Mouse (Mus musculus) spleen, postnatal 10 days (tissue): ENCODE data around the gene Eri3.

Experiments used
- DNase-seq, 2 experiments: peaks; one replicate each; pipeline ENCODE4 v3.0.0; 2021 to 2022; ENCODE audit warnings: low spot score in 2 of 2

Gene Eri3

GRCm38 (mm10) chr4:117550140-117550851, at the start of gene Eri3:
Gene Eri3, plus strand, starts transcription at chr4:117550365.
- peak; percentile 92 to 96 for DNase-seq

GRCm38 (mm10) chr4:117518246-117518645, 31.9 kb upstream of the Eri3 start:
- no peak for DNase-seq

GRCm38 (mm10) chr4:117521350-117521749, 28.8 kb upstream of the Eri3 start:
- no peak for DNase-seq

GRCm38 (mm10) chr4:117525990-117526389, 24.2 kb upstream of the Eri3 start:
- no peak for DNase-seq

GRCm38 (mm10) chr4:117527116-117527899, 22.9 kb upstream of the Eri3 start:
- no peak for DNase-seq

- DNase-seq: peak; percentile 29 to 77
These were observed 22.2 kb upstream of the Eri3 start for GRCm38 (mm10) chr4:117527952-117528351.

GRCm38 (mm10) chr4:117529843-117530242, 20.3 kb upstream of the Eri3 start:
- no peak for DNase-seq

GRCm38 (mm10) chr4:117535496-117536200, 14.5 kb upstream of the Eri3 start:
- no peak for DNase-seq

- no peak for DNase-seq
These were observed 13.2 kb upstream of the Eri3 start for GRCm38 (mm10) chr4:117537002-117537401.

- DNase-seq: no peak
These were observed 10.7 kb upstream of the Eri3 start for GRCm38 (mm10) chr4:117539329-117539980.

GRCm38 (mm10) chr4:117540571-117540970, 9.6 kb upstream of the Eri3 start:
- DNase-seq: no peak

- no peak for DNase-seq
These were observed 4.7 kb upstream of the Eri3 start for GRCm38 (mm10) chr4:117545448-117545847.

GRCm38 (mm10) chr4:117546616-117547015, 3.5 kb upstream of the Eri3 start:
- no peak for DNase-seq

- DNase-seq: no peak
These were observed 589 bp upstream of the Eri3 start for GRCm38 (mm10) chr4:117549576-117549975.

GRCm38 (mm10) chr4:117551144-117552000, 1.2 kb downstream of the Eri3 start:
- no peak for DNase-seq

GRCm38 (mm10) chr4:117555495-117555894, 5.3 kb downstream of the Eri3 start:
- no peak for DNase-seq

- DNase-seq: no peak
These were observed 6.2 kb downstream of the Eri3 start for GRCm38 (mm10) chr4:117556372-117556771.

- DNase-seq: no peak
These were observed 7.0 kb downstream of the Eri3 start for GRCm38 (mm10) chr4:117557068-117557645.

- DNase-seq: no peak
These were observed 13.8 kb downstream of the Eri3 start for GRCm38 (mm10) chr4:117563967-117564366.

GRCm38 (mm10) chr4:117568846-117569245, 18.7 kb downstream of the Eri3 start:
- DNase-seq: no peak

- DNase-seq: no peak
These were observed 20.8 kb downstream of the Eri3 start for GRCm38 (mm10) chr4:117570964-117571363.
